Mouse (Mus musculus) macrophage (primary cell): ENCODE results near the gene Zfp770. TPM values are rescaled to one million over a fixed set of nuclear protein-coding genes. Genes with fewer than 3 reads are reported as not detected.
"Not testable (repeated sequence)": the region's sequence is repeated elsewhere in the genome, so short reads cannot be mapped to it uniquely, and the experiment has no call there.

ENCODE experiments used
- H3K27ac ChIP-seq: fragments of 350-480 bp; formaldehyde crosslinking; 2 replicates; pipeline ENCODE4 v1.9.0; 2021
- H3K36me3 ChIP-seq: fragments of 350-480 bp; formaldehyde crosslinking; 2 replicates; pipeline ENCODE4 v1.9.0; 2021; ENCODE audit errors: inconsistent target
- H3K4me3 ChIP-seq: fragments of 350-480 bp; formaldehyde crosslinking; 2 replicates; pipeline ENCODE4 v1.9.0; 2021; ENCODE audit errors: inconsistent target
- H3K79me2 ChIP-seq: fragments of 350-480 bp; formaldehyde crosslinking; 2 replicates; pipeline ENCODE4 v1.9.0; 2021; ENCODE audit errors: inconsistent target
- WGBS: methylation state at CpG from one replicate; pipeline ENCODE4 v1.1.7; 2026; ENCODE audit warnings: inconsistent platforms; ENCODE audit not compliant: missing documents; 5-methylcytosine and 5-hydroxymethylcytosine counted together
- polyA plus RNA-seq: library from polyadenylated mRNA; stranded (reverse); fragments of 250-400 nt; gene quantifications from 3 replicates; pipeline ENCODE4 v1.2.4, GENCODE M21; 2018; ENCODE audit warnings: inconsistent platforms
- total RNA-seq, 78 experiments: library from RNA; depleted of rRNA; stranded (reverse); fragments of 250-400 nt; gene quantifications; 1 replicate in 9 of 78; 2 replicates in 24 of 78; 3 replicates in 43 of 78; 4 replicates in 2 of 78; pipeline ENCODE4 v1.2.4; 2018; ENCODE audit warnings: inconsistent platforms in 56 of 78

Gene Zfp770
- total RNA-seq (2018; cell fraction: chromatin; rRNA removed) = 10 to 100 TPM in 6 of 26 experiments, 1 to 10 TPM in 19, under 1 TPM in 1; 0.85 to 14.5 (median 3.9) TPM
- 1 to 10 TPM; 1.1 to 5.6 (median 3.2) TPM for total RNA-seq (2018; cell fraction: cytosol; rRNA removed)
- 10 to 100 TPM in 8 of 26 experiments, 1 to 10 TPM in 18; 1.6 to 19.1 (median 4.5) TPM for total RNA-seq (2018; cell fraction: nucleus; rRNA removed)
- polyA plus RNA-seq = 3.7 to 4.4 TPM (median 4.1 TPM) in 3 replicates

DNA sequence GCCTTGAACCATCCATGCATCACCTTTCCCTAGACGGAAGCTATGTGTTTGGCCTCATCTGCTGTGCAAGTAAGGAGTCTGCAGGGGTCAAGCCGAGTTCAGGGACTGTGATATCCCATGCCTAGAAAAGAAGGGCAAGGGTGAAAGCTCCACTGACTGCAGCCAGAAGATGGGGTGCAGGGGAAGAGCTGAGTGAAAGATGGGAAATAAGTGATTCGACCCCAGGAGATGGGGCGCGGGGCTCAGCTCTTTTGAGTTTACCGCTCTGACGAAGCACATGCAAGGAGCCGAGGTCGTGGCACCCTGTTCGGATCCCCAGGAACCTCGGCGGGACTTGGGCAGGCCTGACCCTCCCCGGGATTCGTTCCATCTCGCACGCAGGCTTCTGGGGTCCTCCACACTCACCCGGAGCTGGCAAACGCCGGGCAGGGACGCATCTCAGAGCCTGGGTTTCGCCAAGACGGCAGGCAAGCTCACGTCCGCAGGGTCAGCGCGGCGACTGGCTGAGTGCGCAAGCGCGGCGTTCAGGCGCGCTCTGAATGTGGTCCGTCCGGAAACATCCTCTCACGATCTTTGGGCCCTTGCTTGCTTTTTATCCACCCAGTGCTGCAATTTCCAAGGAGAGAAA lies at the start of gene Zfp770:
Gene Zfp770 (minus strand): TSS at position 538 of the 628 bp plus-strand sequence.
- peaks cover 9% of the 10 kb centered on the region; the same call in 1 of the 2 replicates for H3K36me3 ChIP-seq
- peaks cover 34% of the 10 kb centered on the region for H3K79me2 ChIP-seq
- 0% methylated on average over 36 of the region's 36 CpGs for whole genome bisulfite sequencing
- peak within 1 kb of the TSS; percentile 81 for H3K4me3 ChIP-seq
- H3K27ac ChIP-seq = peak within 1 kb of the TSS; percentile 39

DNA sequence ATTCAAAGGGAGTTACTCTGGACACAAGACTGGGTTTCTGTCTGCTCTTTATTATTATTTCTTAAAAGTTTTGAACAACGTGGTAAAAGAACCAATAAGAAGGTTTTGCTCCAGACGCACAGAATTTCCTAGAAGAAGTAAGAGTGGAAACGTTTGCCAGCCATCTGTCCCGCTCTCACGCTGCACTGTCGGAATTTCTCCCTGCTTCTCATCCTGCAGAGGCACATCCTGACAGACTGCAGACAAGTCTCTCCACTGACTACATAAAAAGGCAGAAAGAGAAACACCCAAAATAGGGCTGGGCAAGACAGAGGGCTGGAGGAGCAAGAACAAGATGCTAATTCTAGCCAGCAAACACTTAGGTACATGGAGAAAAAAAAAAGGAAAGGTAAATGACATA lies 48.2 kb upstream of the Zfp770 start:
- no peaks in the 10 kb centered on the region for H3K79me2 ChIP-seq
- WGBS = 74% methylated on average over 6 of the region's 6 CpGs
- no peak overlapping the region for H3K27ac ChIP-seq
- H3K4me3 ChIP-seq = no peak overlapping the region
- no peaks in the 10 kb centered on the region for H3K36me3 ChIP-seq

DNA sequence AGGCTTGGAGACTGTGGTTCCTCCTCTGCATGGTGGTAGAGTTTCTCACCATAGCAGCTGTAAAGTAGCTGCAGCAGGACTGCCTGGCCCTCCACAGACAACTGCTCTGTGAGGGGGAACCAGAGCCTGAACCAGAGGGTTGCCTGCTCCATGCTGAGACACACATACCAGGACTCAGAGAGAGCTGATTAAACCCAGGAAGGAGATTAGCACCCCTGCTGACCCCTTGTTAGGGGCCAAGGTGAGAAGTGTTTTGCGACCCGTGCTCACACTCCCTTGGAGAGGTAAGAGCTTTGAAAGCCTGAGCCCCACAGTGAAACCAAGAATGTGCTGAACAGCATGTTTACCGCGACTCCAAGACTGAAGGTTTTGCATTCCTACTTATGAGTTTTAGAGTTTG lies 36.4 kb upstream of the Zfp770 start:
- H3K4me3 ChIP-seq = no peak overlapping the region
- no peak overlapping the region for H3K27ac ChIP-seq
- H3K36me3 ChIP-seq = no peaks in the 10 kb centered on the region
- 15% methylated on average over 4 of the region's 4 CpGs for WGBS
- no peaks in the 10 kb centered on the region for H3K79me2 ChIP-seq

DNA sequence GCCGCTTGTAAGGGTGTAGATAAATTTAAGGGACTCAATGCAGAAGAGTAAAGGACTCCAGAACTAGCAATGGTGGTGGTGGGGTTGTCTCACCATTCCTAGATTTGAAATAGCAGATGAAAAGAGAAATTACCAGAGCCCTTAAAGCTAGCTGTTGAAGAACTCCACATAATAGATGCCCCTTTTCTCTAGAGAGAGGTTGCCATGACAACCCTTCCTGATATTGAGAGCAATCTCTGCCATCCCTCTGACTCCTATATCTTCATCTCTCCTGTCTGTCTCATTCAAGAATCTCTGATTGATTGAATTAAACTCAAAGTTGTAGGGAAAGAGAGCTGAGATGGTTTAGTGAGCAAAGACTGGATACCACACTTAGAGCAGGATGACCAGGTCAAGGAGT lies 35.3 kb upstream of the Zfp770 start:
- Histone ChIP-seq H3K79me2 (no peaks in the 10 kb centered on the region), H3K36me3 (no peaks in the 10 kb centered on the region), H3K4me3 (no peak overlapping the region), H3K27ac (no peak overlapping the region)
- 92% methylated on average over 1 of the region's 1 CpGs for WGBS

DNA sequence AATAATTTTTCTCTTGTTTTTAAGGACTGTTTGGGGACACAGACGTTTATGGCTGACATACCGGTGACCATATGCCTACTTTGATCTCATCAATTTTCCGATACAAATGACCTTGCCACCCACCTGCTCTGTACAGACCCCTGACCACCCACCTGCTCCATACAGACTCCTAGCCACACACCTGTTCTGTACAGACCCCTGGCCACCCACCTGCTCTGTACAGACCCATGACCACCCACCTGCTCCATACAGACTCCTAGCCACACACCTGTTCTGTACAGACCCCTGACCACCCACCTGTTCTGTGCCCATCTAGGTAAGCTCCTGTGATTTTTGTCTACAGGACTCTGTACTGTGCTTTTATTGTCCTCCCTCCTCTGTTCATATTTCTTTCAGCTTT lies 34.3 kb upstream of the Zfp770 start:
- 85% methylated on average over 3 of the region's 3 CpGs for WGBS
- H3K79me2 ChIP-seq = no peaks in the 10 kb centered on the region
- H3K4me3 ChIP-seq = no peak overlapping the region
- no peak overlapping the region for H3K27ac ChIP-seq
- no peaks in the 10 kb centered on the region for H3K36me3 ChIP-seq

DNA sequence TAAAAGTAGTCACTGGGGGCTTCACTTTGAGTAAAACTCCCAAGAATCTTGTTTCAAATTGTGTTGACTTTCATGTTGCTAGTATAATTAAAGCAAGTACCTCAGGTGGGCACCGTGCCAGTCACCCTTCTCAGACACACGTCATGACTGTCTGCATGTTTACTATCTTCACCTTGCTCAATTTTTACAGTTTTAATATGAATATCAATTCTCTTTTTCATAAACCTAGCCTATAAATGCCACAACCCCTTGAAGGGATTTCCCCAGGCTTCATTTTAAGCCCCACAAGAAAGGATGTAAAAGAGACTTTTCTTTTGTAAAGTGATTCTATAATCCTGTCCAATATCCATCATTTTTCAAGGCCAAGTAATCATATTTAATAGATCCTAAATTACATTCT lies 30.0 kb upstream of the Zfp770 start:
- no peak overlapping the region for H3K4me3 ChIP-seq
- H3K36me3 ChIP-seq = no peaks in the 10 kb centered on the region
- H3K79me2 ChIP-seq = no peaks in the 10 kb centered on the region
- no peak overlapping the region for H3K27ac ChIP-seq
- WGBS = 79% methylated on average over 2 of the region's 2 CpGs

DNA sequence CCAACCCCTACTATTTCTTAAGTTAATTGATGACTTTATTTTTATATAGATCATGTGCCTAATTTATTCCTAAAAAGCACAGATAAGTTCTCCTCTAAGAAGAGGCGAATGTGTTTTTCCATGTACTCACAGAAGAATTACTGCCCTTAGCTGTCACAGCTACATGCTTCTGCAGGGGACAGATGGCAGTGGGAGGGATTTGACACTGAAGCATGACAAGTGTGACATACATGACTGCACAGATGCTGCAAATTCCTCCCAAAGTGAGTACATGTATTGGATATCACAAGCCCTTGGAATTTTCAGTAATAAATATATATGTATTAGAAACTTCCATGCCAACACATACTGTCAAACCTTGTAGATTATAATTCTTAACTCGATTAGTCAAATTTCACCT lies 27.4 kb upstream of the Zfp770 start:
- WGBS = 85% methylated on average over 2 of the region's 2 CpGs
- Histone ChIP-seq H3K36me3 (no peaks in the 10 kb centered on the region), H3K4me3 (no peak overlapping the region), H3K27ac (no peak overlapping the region), H3K79me2 (no peaks in the 10 kb centered on the region)

DNA sequence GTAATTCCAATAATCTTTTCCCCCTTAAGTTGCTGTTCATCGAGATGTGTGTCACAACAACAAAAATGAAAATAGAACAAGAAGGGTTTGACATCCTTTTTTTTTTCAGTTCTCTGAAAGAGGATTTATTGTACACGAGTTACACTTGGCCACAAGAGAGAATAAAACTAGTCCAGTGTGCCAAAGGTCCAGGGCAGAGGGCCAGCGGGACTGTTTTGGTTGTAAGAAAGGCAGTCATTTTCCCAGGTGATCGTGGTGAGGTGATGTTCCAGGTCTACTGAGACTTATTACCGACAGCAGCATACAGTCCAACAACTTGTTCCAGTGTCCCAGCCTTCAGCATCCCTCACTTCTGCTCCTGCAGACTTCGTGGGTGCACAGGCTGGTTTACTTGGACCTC lies 3.8 kb upstream of the Zfp770 start:
- H3K4me3 ChIP-seq = no peak overlapping the region
- peaks cover 11% of the 10 kb centered on the region; the same call in 1 of the 2 replicates for H3K79me2 ChIP-seq
- no peaks in the 10 kb centered on the region for H3K36me3 ChIP-seq
- WGBS = 73% methylated on average over 6 of the region's 6 CpGs
- H3K27ac ChIP-seq = no peak overlapping the region

DNA sequence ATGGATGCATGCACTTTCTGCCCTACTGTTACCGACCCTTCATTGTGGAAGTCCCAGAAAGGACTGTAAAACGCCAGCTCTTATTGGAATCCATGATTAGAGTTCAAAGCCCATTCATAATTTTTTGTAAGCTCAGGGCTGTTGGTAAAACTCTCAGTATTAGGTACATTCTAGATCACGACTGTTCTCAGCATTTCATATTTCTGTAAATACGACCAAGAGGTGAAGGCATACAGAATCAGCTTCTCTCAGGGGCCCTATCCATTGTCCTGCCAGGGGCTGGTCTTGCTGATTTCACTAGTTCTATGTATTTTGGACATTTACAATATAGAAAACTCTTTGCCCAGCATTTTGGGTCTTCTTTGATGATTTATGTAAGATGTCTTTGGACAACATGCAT lies 305 bp upstream of the Zfp770 start:
- Histone ChIP-seq H3K36me3 (0 out of 2 replicates have a peak, but pooled peaks cover 6% of the 10 kb centered on the region), H3K4me3 (peak overlapping the region; percentile 81), H3K79me2 (peaks cover 34% of the 10 kb centered on the region), H3K27ac (no peak overlapping the region)
- WGBS = 49% methylated on average over 4 of the region's 4 CpGs

DNA sequence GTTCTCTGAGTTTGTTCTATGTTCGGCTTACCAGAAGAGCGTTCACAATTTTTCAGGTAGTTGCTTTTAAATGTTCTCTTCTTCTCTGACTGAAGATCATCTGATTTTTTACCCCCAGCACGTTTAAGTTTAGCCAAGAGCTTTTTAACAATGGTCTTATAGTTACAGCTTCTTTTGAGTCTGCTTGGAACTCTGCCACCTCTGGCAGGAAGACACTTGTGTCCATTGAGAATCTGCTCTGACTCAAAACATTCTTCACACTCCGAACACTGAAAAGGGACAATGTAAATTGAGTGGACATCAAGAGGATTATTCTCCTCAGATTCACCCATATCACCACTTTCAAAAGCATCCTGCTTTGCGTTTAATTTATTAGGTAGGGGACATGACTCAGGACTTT lies 4.8 kb downstream of the Zfp770 start:
- 92% methylated on average over 5 of the region's 5 CpGs for WGBS

DNA sequence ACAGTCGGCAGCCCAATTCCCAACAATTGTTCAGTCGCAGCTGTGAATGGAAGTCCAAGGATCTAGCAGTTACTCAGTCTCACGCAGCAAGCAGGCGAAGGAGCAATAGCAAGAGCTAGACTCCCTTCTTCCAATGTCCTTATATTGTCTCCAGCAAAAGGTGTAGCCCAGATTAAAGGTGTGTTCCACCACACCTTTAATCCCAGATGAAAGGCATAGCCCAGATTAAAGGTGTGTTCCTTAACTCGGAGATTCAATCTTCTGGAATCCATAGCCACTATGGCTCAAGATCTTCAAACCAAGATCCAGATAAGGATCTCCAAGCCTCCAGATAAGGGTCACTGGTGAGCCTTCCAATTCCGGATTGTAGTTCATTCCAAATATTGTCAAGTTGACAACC lies 14.3 kb downstream of the Zfp770 start, which contains the start of gene Aqr:
Gene Aqr (minus strand): TSS at position 101 of the 400 bp plus-strand sequence.
- H3K4me3 ChIP-seq, H3K27ac ChIP-seq: not testable (repeated sequence)
- no CpG with 5 or more reads among the region's 6 CpGs for WGBS

More for the DNA sequence above, 4.8 kb downstream of the Zfp770 start:
- Histone ChIP-seq H3K4me3 (no peak overlapping the region), H3K36me3 (peaks cover 12% of the 10 kb centered on the region; the same call in 1 of the 2 replicates), H3K27ac (no peak overlapping the region), H3K79me2 (peaks cover 34% of the 10 kb centered on the region)

DNA sequence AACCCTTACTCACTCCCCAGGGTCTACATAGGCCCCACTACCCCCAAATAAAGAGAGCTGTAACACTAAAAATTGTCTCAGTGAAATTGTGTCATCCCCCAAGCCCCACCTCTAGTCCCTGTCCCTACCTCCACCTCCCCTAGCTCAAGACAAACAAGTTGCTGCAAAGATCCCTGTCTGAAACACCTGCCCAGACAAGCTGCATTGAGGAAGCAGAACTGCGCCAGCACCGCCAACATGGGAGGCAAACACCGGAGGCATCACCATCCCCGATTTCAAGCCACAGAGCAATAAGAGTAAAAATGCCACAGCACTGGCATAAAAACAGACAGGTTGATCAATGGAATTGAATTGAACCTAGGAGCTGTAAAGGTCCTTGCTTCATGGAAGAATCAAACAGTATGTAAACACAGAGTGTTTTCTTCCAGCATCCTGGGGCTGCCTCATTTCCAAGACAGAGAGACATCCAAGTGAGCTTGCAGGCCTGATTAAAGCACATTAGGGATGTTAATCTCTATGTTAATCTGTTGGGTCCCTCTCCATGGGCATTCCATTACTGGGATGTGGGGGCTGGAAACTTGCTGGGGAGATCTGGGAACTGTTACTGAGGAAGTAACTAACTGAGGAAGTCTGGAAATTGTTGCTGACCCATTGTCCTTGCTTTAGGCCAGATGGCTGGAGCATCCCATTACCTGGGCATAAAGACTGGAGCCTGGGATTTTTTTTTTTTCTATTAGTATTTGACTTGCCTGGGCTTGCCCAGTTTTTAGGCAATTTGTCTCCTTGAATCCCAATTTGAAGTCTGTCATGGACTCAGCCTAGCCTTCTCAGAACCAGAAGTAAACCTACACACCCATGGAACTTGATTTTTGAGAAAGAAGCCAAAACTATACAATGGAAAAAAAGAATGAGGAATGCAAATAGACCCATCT lies 23.2 kb downstream of the Zfp770 start:
- Histone ChIP-seq H3K4me3 (no peak overlapping the region), H3K79me2 (peaks cover 20% of the 10 kb centered on the region), H3K27ac (no peak overlapping the region), H3K36me3 (no peaks in the 10 kb centered on the region)
- WGBS = 85% methylated on average over 4 of the region's 4 CpGs

More for the DNA sequence above, 14.3 kb downstream of the Zfp770 start, which contains the start of gene Aqr:
- H3K36me3 ChIP-seq, H3K79me2 ChIP-seq: not testable (repeated sequence)

DNA sequence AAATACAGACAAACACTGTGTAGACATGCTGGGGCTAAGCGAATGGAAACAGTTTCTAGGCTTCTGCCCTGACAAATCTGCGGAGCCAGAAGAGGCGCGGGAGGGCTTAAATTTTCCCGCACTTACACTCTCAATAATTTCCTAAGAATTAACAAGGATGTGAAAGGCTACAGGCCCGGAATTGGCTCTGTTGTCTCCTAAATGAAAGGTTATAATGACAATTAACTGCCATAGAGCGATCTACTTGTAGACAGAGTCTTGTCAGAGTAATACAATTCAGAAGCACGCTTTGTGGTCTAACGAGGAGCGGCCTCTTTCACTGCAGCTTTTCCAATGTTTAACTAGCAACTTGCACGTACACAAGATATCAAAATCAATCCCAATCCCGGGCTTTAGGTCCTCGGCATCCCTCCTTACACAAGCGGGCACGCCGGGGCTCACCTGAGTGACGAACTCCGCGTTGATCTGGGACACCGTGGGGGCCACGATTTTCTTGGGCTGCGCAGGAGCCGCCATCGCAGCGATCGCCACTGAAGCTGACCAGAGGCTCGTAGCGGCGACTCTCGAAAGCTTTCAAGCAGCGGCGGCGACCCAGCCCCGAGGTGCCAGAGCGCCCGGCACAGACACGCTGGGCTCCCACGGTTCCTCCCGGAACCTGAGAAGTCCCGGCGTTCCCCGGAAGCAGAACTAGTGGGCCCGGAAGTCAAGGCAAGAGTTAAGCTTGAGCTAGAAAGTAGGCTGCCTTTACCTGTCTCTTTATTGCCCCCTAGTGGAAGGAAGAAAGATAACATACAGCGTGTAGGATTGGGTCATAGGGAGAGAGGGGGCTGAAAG lies 26.4 kb downstream of the Zfp770 start:
- Histone ChIP-seq H3K4me3 (peak overlapping the region; percentile 91), H3K36me3 (peaks cover 6% of the 10 kb centered on the region; the same call in 1 of the 2 replicates), H3K27ac (no peak overlapping the region), H3K79me2 (peaks cover 36% of the 10 kb centered on the region)
- WGBS = 1% methylated on average over 44 of the region's 44 CpGs

DNA sequence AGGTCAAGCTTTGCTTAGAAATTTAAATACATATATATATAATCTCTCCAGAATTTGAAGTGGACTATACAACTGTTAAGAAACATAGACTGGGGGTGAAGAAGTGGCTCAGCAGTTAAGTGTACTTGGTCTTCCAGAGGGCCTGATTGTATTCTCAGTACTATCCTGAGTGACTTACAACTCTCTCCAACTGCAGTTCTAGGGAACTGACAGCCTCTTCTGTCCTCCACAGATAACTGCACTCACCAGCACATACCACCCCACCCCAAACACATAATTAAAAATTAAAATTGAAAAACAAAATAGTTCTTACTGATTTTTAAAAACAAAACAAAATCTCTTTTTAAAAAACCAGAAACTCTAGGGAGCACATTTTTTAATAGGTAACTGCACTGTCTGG lies 28.0 kb downstream of the Zfp770 start:
- no peak overlapping the region for H3K4me3 ChIP-seq
- H3K79me2 ChIP-seq = peaks cover 36% of the 10 kb centered on the region
- no peak overlapping the region for H3K27ac ChIP-seq
- H3K36me3 ChIP-seq = peaks cover 6% of the 10 kb centered on the region; the same call in 1 of the 2 replicates
